Mouse (Mus musculus) hindbrain, embryonic 15.5 days (tissue): Measurements from ENCODE around the gene Myh11. TPM values are rescaled to one million over a fixed set of nuclear protein-coding genes. Genes with fewer than 3 reads are reported as not detected.

Experiments
- ATAC-seq: fragments of 200-750 bp; cut with Nextera tagmentation; 2 replicates; pipeline ENCODE4 v1.8.0; 2017; ENCODE audit warnings: low read depth, moderate number of reproducible peaks, moderate TSS enrichment; ENCODE audit not compliant: low FRiP score
- H3K27ac ChIP-seq: fragments of 300-500 bp; sonication (generic); replicated peaks from 2 replicates; pipeline ENCODE4 v1.5.1; 2015; ENCODE audit warnings: mild to moderate bottlenecking, inconsistent platforms
- H3K27me3 ChIP-seq: fragments of 300-500 bp; sonication (generic); 2 replicates; pipeline ENCODE4 v1.6.1; 2015; ENCODE audit warnings: control low read depth, inconsistent platforms
- H3K36me3 ChIP-seq: fragments of 300-500 bp; sonication (generic); 2 replicates; pipeline ENCODE4 v1.6.1; 2015; ENCODE audit warnings: control low read depth, inconsistent platforms
- H3K4me1 ChIP-seq: fragments of 300-500 bp; sonication (generic); replicated peaks from 2 replicates; pipeline ENCODE4 v1.6.1; 2015; ENCODE audit warnings: control low read depth, inconsistent platforms
- H3K4me2 ChIP-seq: fragments of 300-500 bp; sonication (generic); 2 replicates; pipeline ENCODE4 v1.6.1; 2015; ENCODE audit warnings: moderate library complexity, mild to moderate bottlenecking, inconsistent platforms
- H3K4me3 ChIP-seq: fragments of 300-500 bp; sonication (generic); 2 replicates; pipeline ENCODE4 v1.5.1; 2015; ENCODE audit warnings: mild to moderate bottlenecking, inconsistent platforms
- H3K9ac ChIP-seq: fragments of 300-500 bp; sonication (generic); 2 replicates; pipeline ENCODE4 v1.6.1; 2015; ENCODE audit warnings: inconsistent platforms
- H3K9me3 ChIP-seq: fragments of 300-500 bp; sonication (generic); 2 replicates; pipeline ENCODE4 v1.6.1; 2016; ENCODE audit warnings: control low read depth, inconsistent platforms
- WGBS: fragments of 180-500 bp; shearing (Covaris S2); methylation state at CpG from one replicate; pipeline ENCODE4 v1.1.7; 2015; 5-methylcytosine and 5-hydroxymethylcytosine counted together
- polyA plus RNA-seq: library from polyadenylated mRNA; unstranded; fragments of >200 nt; fragmentation: Nextera tagmentation; extraction: Ambion mirVana; gene quantifications from 2 replicates; pipeline ENCODE4 v1.2.1, GENCODE M21; 2015

The Myh11 gene
- polyA plus RNA-seq, 1 experiment from 2014 or later, result 0.82 TPM

GRCm38 (mm10) chr16:14185516-14185915, 105.7 kb downstream of the Myh11 start:
- 0 out of 2 replicates have a peak, but pooled peaks cover 6% of the 10 kb centered on the region for H3K36me3 ChIP-seq
- H3K9ac ChIP-seq, result no peak overlapping the region
- no peaks in the 10 kb centered on the region for H3K4me1 ChIP-seq
- WGBS, result 94% methylated on average over 5 of the region's 5 CpGs
- H3K9me3 ChIP-seq, result no peaks in the 10 kb centered on the region
- no peaks in the 10 kb centered on the region for H3K27me3 ChIP-seq
- H3K27ac ChIP-seq, result no peak overlapping the region
- ATAC-seq, result no peak
- H3K4me3 ChIP-seq, result no peak overlapping the region
- no peak overlapping the region for H3K4me2 ChIP-seq

- Histone ChIP-seq H3K4me3 (no peak overlapping the region), H3K4me1 (no peaks in the 10 kb centered on the region), H3K4me2 (no peak overlapping the region), H3K9me3 (no peaks in the 10 kb centered on the region), H3K9ac (no peak overlapping the region), H3K36me3 (0 out of 2 replicates have a peak, but pooled peaks cover 6% of the 10 kb centered on the region), H3K27me3 (no peaks in the 10 kb centered on the region), H3K27ac (no peak overlapping the region)
- WGBS, result 73% methylated on average over 1 of the region's 1 CpGs
- ATAC-seq, result no peak
Observed at GRCm38 (mm10) chr16:14183856-14184255, 107.3 kb downstream of the Myh11 start.

GRCm38 (mm10) chr16:14182360-14182759, 108.8 kb downstream of the Myh11 start:
- ATAC-seq, result no peak
- Histone ChIP-seq H3K27ac (no peak overlapping the region), H3K4me1 (no peaks in the 10 kb centered on the region), H3K27me3 (no peaks in the 10 kb centered on the region), H3K4me3 (no peak overlapping the region), H3K9me3 (no peaks in the 10 kb centered on the region), H3K4me2 (no peak overlapping the region), H3K36me3 (0 out of 2 replicates have a peak, but pooled peaks cover 6% of the 10 kb centered on the region), H3K9ac (no peak overlapping the region)
- WGBS, result 80% methylated on average over 5 of the region's 5 CpGs

GRCm38 (mm10) chr16:14180163-14180733, 110.9 kb downstream of the Myh11 start:
- H3K27ac ChIP-seq, result no peak overlapping the region
- ATAC-seq, result no peak
- H3K4me1 ChIP-seq, result no peaks in the 10 kb centered on the region
- H3K4me2 ChIP-seq, result no peak overlapping the region
- no peaks in the 10 kb centered on the region for H3K9me3 ChIP-seq
- H3K4me3 ChIP-seq, result no peak overlapping the region
- 83% methylated on average over 6 of the region's 6 CpGs for WGBS
- no peaks in the 10 kb centered on the region for H3K36me3 ChIP-seq
- no peak overlapping the region for H3K9ac ChIP-seq
- no peaks in the 10 kb centered on the region for H3K27me3 ChIP-seq

GRCm38 (mm10) chr16:14178041-14178440, 113.1 kb downstream of the Myh11 start:
- WGBS, result 76% methylated on average over 3 of the region's 3 CpGs

GRCm38 (mm10) chr16:14169706-14170105, 121.5 kb downstream of the Myh11 start:
- H3K27me3 ChIP-seq, result no peaks in the 10 kb centered on the region
- ATAC-seq, result no peak
- H3K9ac ChIP-seq, result no peak overlapping the region
- H3K9me3 ChIP-seq, result no peaks in the 10 kb centered on the region
- 92% methylated on average over 1 of the region's 1 CpGs for WGBS
- H3K36me3 ChIP-seq, result peaks cover 10% of the 10 kb centered on the region; the same call in 1 of the 2 replicates
- no peak overlapping the region for H3K4me2 ChIP-seq
- no peak overlapping the region for H3K4me3 ChIP-seq
- H3K4me1 ChIP-seq, result no peaks in the 10 kb centered on the region
- no peak overlapping the region for H3K27ac ChIP-seq

More at GRCm38 (mm10) chr16:14178041-14178440, 113.1 kb downstream of the Myh11 start:
- no peak overlapping the region for H3K4me3 ChIP-seq
- H3K4me1 ChIP-seq, result no peaks in the 10 kb centered on the region
- no peak overlapping the region for H3K4me2 ChIP-seq
- no peaks in the 10 kb centered on the region for H3K9me3 ChIP-seq
- ATAC-seq, result no peak
- H3K27ac ChIP-seq, result no peak overlapping the region
- peaks cover 7% of the 10 kb centered on the region; the same call in 1 of the 2 replicates for H3K36me3 ChIP-seq
- H3K27me3 ChIP-seq, result no peaks in the 10 kb centered on the region
- H3K9ac ChIP-seq, result no peak overlapping the region

- Histone ChIP-seq H3K36me3 (0 out of 2 replicates have a peak, but pooled peaks cover 3% of the 10 kb centered on the region), H3K4me3 (no peak overlapping the region), H3K9ac (no peak overlapping the region), H3K27me3 (no peaks in the 10 kb centered on the region), H3K9me3 (no peaks in the 10 kb centered on the region), H3K4me1 (peaks cover 14% of the 10 kb centered on the region), H3K4me2 (no peak overlapping the region), H3K27ac (no peak overlapping the region)
- ATAC-seq, result no peak
- 94% methylated on average over 4 of the region's 4 CpGs for WGBS
Observed at GRCm38 (mm10) chr16:14166490-14166889, 124.7 kb downstream of the Myh11 start.

- Histone ChIP-seq H3K4me2 (peak overlapping the region; percentile 98), H3K27ac (no peak overlapping the region)
- whole genome bisulfite sequencing, result 3% methylated on average over 10 of the region's 10 CpGs
Observed at GRCm38 (mm10) chr16:14163731-14164130, 127.4 kb downstream of the Myh11 start.

GRCm38 (mm10) chr16:14162988-14163416, 128.2 kb downstream of the Myh11 start, which contains the start of the genes Nde1 and Marf1:
Nde1 (plus strand) TSS chr16:14163275.
Marf1 (minus strand) TSS chr16:14163351.
- H3K9ac ChIP-seq, result peak within 1 kb of the TSS; percentile 54
- ATAC-seq, result peak; percentile 72
- under 1% methylated on average over 40 of the region's 43 CpGs for WGBS
- peak within 1 kb of the TSS; percentile 98 for H3K4me2 ChIP-seq
- peak within 1 kb of the TSS; percentile 65 for H3K4me3 ChIP-seq
- no peaks in the 10 kb centered on the region for H3K36me3 ChIP-seq
- H3K9me3 ChIP-seq, result no peaks in the 10 kb centered on the region
- H3K27ac ChIP-seq, result peak within 1 kb of the TSS; percentile 67
- H3K27me3 ChIP-seq, result no peaks in the 10 kb centered on the region
- H3K4me1 ChIP-seq, result peaks cover 23% of the 10 kb centered on the region

More at GRCm38 (mm10) chr16:14163731-14164130, 127.4 kb downstream of the Myh11 start:
- peaks cover 17% of the 10 kb centered on the region for H3K4me1 ChIP-seq
- peak overlapping the region; percentile 54 for H3K9ac ChIP-seq
- H3K27me3 ChIP-seq, result no peaks in the 10 kb centered on the region
- H3K9me3 ChIP-seq, result no peaks in the 10 kb centered on the region
- no peak for ATAC-seq
- H3K4me3 ChIP-seq, result peak overlapping the region; percentile 65
- no peaks in the 10 kb centered on the region for H3K36me3 ChIP-seq

- Histone ChIP-seq H3K4me2 (no peak overlapping the region), H3K9ac (no peak overlapping the region), H3K9me3 (no peaks in the 10 kb centered on the region), H3K27me3 (no peaks in the 10 kb centered on the region), H3K4me3 (no peak overlapping the region), H3K4me1 (peaks cover 34% of the 10 kb centered on the region), H3K27ac (no peak overlapping the region), H3K36me3 (no peaks in the 10 kb centered on the region)
- ATAC-seq, result no peak
- 80% methylated on average over 1 of the region's 1 CpGs for WGBS
Observed at GRCm38 (mm10) chr16:14160941-14161340, 130.2 kb downstream of the Myh11 start.

- peak; percentile 3; the same call in 1 of the 2 replicates for ATAC-seq
- peak overlapping the region; percentile 74 for H3K9ac ChIP-seq
- no peaks in the 10 kb centered on the region for H3K36me3 ChIP-seq
- no peaks in the 10 kb centered on the region for H3K9me3 ChIP-seq
- under 1% methylated on average over 10 of the region's 10 CpGs for WGBS
- H3K4me3 ChIP-seq, result peak overlapping the region; percentile 75
- peaks cover 34% of the 10 kb centered on the region for H3K4me1 ChIP-seq
- H3K27me3 ChIP-seq, result no peaks in the 10 kb centered on the region
- peak overlapping the region; percentile 64 for H3K4me2 ChIP-seq
- H3K27ac ChIP-seq, result peak overlapping the region; percentile 98
Observed at GRCm38 (mm10) chr16:14159746-14160131, 131.4 kb downstream of the Myh11 start.

- Histone ChIP-seq H3K27me3 (no peaks in the 10 kb centered on the region), H3K36me3 (no peaks in the 10 kb centered on the region)
- WGBS, result under 1% methylated on average over 53 of the region's 58 CpGs
Observed at GRCm38 (mm10) chr16:14158936-14159745, 132.0 kb downstream of the Myh11 start.

More at GRCm38 (mm10) chr16:14158936-14159745, 132.0 kb downstream of the Myh11 start:
- H3K4me1 ChIP-seq, result peaks cover 34% of the 10 kb centered on the region
- peak overlapping the region; percentile 98 for H3K27ac ChIP-seq
- peak overlapping the region; percentile 74 for H3K9ac ChIP-seq
- H3K9me3 ChIP-seq, result no peaks in the 10 kb centered on the region
- peak overlapping the region; percentile 69 for H3K4me2 ChIP-seq
- peak overlapping the region; percentile 75 for H3K4me3 ChIP-seq
- peak; percentile 97 for ATAC-seq
